Mouse (Mus musculus) layer of hippocampus, postnatal 36 days (tissue): ENCODE results near the gene Tbx21. TPM values are rescaled to one million over a fixed set of nuclear protein-coding genes. Genes with fewer than 3 reads are reported as not detected.

Source experiments
- microRNA-seq, 2 experiments: library from miRNA; unstranded; fragments of <30 nt; microRNA quantifications; one replicate each; pipeline ENCODE4 v1.2.0; 2021
- total RNA-seq, 2 experiments: library from RNA; stranded (reverse); gene quantifications; 2 replicates each; pipeline ENCODE4 v1.2.3; 2021

Gene Tbx21
- total RNA-seq, 2 experiments from 2014 or later = 0.15 TPM; not detected in 1

Small RNA genes lying within 50 kb of the gene (microRNA-seq; reads per million reads assigned to microRNA genes)
- gene Mir7235 (0.60 to 0.85 reads per million in 2 experiments), gene Mir8103 (0 to 1.1 reads per million in 2 experiments)

Other genes with a start within 250 kb of the Tbx21 start
- 10 to 100 TPM; 32.8 to 34.0 TPM for gene Cdk5rap3, start 198.8 kb downstream of the Tbx21 start, total RNA-seq
- not detected for gene Prr15l, start 187.2 kb downstream of the Tbx21 start, total RNA-seq
- 10 to 100 TPM; 29.8 to 34.5 TPM for gene Pnpo, start 171.3 kb downstream of the Tbx21 start, total RNA-seq
- 10 to 100 TPM; 12.3 to 12.6 TPM for gene Sp2, start 132.4 kb downstream of the Tbx21 start, total RNA-seq
- 1 to 10 TPM in 1 of 2 experiments, under 1 TPM in 1; 0.78 to 1.2 TPM for gene Sp6, start 101.9 kb downstream of the Tbx21 start, total RNA-seq
- gene Scrn2, start 85.4 kb downstream of the Tbx21 start, total RNA-seq = 1 to 10 TPM; 4.5 to 4.9 TPM
- gene Lrrc46, start 73.9 kb downstream of the Tbx21 start, total RNA-seq = under 1 TPM; 0.76 to 0.85 TPM
- gene Mrpl10, start 73.8 kb downstream of the Tbx21 start, total RNA-seq = 10 to 100 TPM; 74.8 to 75.4 TPM
- 10 to 100 TPM; 16.0 to 16.9 TPM for gene Osbpl7, start 64.7 kb downstream of the Tbx21 start, total RNA-seq
- 10 to 100 TPM; 83.8 to 94.3 TPM for gene Tbkbp1, start 36.2 kb upstream of the Tbx21 start, total RNA-seq
- gene Kpnb1, start 72.5 kb upstream of the Tbx21 start, total RNA-seq = 100 to 1,000 TPM; 128 to 132 TPM
- 100 to 1,000 TPM; 150 to 154 TPM for gene Npepps, start 165.3 kb upstream of the Tbx21 start, total RNA-seq
- gene Mrpl45, start 200.4 kb upstream of the Tbx21 start, total RNA-seq = 10 to 100 TPM; 26.8 to 27.4 TPM
- gene Gpr179, start 236.7 kb upstream of the Tbx21 start, total RNA-seq = under 1 TPM; 0.23 to 0.30 TPM
- gene Socs7, start 247.2 kb upstream of the Tbx21 start, total RNA-seq = 10 to 100 TPM; 83.8 to 83.9 TPM